Mouse (Mus musculus) 416B (cell line): ENCODE data around the gene Slc11a2.
"Not testable (repeated sequence)": the region's sequence is repeated elsewhere in the genome, so short reads cannot be mapped to it uniquely, and the experiment has no call there.

Experiments used
- DNase-seq: peaks from one replicate; pipeline ENCODE4 v3.0.0; 2011; ENCODE audit warnings: low read depth

The Slc11a2 gene

GRCm38 (mm10) chr15:100433234-100433633, 8.4 kb upstream of the Slc11a2 start:
- DNase-seq: no peak

DNA sequence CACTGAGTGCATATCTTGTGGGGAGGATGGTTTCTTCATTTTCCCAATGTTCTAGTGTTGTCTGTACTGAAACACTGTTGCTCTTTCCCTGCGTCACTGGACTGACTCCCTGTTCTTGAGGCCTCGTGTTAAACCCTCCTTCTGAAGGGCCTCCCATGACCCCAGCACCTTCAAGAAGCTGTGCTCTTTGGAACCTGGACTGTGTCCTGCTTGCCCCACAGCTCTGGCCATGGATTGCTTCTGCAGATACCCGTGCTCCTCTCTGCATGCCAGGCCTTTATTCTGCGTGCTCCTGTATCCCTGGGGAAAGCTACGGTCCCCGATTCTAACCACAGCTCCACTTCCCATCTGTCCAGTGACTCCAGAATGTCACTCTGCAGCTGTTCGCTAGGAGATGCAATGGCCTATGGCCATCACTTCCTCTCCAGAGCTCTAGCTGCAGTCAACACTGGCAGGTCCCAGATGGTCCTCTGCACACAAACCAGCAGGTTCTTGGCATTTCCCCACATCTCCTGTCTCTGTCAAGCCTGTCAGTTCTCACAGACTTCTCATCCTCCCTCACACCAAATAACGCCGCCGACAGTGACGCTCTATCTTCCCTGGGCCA, 5.2 kb upstream of the Slc11a2 start:
- no peak for DNase-seq

GRCm38 (mm10) chr15:100428296-100428905, 3.5 kb upstream of the Slc11a2 start:
- no peak for DNase-seq

DNA sequence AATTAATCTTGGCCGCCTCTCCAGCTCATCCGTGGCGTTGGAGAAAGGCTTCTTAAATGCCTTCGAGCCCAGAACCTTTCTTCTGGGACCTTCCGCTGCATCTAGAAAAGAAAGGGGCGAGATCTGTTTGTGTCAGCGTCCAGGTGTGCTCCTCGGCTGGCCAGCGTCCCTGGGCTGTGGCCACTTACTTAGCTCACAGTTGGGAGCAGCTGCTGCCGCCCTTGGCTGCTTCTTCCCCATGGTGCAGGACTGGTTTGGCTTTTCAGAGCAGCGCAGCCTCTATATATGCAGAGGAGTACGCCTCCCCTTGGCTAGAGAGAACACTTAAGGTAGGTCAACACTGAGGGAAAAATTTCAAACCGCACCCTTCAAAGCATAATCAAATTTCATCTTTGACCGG, 956 bp downstream of the Slc11a2 start:
- no peak for DNase-seq

GRCm38 (mm10) chr15:100422899-100423860, 1.7 kb downstream of the Slc11a2 start:
- DNase-seq: peak; percentile 93

DNA sequence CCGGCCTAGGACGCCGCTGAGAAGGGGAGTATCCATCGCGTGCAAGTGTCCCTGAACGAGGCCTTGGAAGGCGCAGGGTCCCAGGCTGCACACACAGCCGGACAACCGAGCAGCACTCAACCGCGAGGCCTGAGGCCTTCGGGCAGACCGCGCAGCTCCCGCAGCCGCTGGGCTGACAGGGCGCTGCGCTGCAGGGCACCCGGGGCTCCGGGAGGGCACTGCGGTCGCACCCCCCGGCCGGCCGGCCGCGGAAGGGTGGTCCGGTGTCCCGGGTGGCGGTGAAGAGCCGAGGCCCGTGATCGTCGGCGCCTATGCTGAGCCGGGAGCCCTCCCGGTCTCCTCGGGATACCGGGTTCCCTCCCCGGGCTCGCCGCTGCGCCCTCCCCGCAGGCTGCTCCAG, 2.4 kb downstream of the Slc11a2 start:
- no peak for DNase-seq

DNA sequence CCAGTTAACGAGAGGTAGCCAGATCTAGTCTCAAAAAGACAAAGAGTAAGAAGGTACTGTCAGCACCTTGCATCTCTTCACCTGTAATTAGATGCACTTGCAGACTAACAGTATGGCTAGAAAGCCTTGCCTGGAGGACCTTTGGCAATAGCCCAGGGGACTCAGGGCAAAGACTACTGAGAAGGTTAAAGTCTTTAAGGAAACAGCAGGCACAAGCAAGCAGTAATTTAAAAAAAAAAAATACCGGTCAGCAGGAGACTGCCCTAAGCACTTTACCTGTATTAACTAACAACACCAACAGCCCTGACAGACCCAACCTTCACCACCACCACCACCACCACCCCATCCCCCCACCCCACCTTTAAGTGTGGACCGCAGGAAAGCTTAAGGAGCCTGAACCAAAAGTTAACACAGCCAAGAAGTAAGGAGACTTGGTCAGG, 3.1 kb downstream of the Slc11a2 start, which contains the start of gene Gm5475:
Gene Gm5475, plus strand, starts transcription at position 390 of the 440 bp plus-strand sequence.
- not testable (repeated sequence) for DNase-seq

DNA sequence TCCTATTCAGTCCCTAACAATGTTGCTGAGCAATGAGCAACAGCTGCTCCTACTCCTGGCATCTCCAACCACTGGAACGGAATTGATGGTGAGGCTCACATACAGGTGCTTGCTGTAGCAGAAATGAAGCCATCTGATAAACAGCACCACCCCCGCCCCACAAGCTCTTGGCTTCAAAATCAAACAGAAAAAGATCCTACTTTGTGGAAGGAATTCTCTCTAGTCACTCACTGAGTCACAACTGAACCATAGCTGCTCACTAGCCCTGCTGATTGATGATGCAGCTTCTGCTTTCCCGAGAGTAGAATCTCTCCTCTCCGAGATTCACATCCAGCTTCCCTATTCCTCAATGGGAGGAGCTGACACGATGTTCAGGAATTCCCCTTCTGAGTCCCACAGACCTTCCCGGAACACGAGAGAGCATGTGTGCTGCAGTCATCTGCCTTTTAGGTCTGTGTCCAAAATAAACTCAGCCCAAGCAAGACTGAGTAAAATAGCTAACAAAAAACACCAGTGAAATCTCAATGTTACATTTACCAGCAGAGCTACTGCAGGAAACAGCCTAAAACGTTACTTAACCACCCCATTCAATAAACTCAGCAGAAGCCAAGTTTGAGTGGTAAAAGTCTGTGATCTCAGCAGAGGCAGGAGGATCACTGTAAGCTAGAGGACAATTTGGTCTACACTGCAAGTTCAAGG, 3.7 kb downstream of the Slc11a2 start:
- DNase-seq: no peak

DNA sequence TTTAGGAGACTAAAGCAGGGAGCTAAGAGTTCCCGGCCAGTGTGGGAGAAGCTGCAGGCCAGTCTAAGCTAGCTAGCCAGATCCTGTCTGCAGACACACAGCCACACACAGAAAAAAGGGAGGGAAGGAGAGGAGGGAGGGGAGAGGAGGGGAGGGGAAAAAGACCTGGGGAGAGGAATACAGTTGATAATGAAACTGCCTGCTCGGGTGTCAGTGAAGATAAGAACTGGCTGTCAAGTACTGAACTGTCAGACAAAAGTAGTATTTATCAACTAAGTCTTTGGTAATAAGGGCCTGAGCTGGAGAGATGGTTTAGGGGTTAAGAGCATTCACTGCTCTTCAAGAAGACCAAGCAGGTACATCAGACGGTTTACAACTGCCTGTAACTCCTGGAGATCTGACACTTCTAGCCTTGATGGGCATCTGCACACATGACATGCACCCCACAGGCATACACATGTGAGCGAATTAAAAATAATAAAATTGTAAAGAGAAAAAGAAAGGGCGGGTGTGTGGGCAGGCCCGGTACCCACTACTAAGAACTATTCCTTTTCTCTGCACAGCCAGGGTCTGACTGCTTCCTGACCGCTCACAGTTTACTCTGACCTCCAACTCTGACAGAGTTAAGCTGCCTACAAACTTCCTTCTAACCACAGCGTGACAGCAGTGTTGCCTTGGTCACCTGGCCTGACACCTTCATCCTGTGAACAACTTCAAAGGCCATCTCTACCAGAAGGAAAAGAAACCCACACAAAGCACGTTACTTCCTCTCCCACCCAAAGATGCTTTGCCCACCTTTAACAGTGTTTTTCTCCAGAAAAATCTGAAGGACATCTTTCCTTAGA, 4.7 kb downstream of the Slc11a2 start:
- peak; percentile 71 for DNase-seq

- DNase-seq: no peak
Measured at GRCm38 (mm10) chr15:100419311-100419710, 5.6 kb downstream of the Slc11a2 start.

- no peak for DNase-seq
Measured at GRCm38 (mm10) chr15:100417854-100418450, 6.9 kb downstream of the Slc11a2 start.

GRCm38 (mm10) chr15:100415684-100416083, 9.2 kb downstream of the Slc11a2 start:
- no peak for DNase-seq

DNA sequence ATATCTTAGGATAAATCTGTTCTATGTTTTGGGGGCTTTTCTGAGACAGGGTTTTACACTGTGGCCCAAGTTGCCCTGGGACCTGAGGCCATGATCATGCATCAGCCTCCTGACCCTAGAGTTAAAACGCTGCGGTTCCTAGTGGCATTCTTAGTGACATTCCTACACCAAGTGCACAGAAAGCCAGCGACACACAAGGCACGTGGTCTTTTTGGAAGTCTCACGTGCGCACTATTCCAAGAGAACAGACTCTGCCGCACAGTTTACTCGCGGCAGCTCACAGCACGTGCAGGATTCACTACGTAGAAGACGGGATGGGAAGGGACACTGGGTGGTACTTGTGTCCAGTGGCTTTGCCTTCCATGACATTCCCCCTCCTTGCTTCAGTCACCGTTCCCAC, 9.9 kb downstream of the Slc11a2 start:
- no peak for DNase-seq

GRCm38 (mm10) chr15:100414011-100414410, 10.9 kb downstream of the Slc11a2 start:
- peak; percentile 42 for DNase-seq

DNA sequence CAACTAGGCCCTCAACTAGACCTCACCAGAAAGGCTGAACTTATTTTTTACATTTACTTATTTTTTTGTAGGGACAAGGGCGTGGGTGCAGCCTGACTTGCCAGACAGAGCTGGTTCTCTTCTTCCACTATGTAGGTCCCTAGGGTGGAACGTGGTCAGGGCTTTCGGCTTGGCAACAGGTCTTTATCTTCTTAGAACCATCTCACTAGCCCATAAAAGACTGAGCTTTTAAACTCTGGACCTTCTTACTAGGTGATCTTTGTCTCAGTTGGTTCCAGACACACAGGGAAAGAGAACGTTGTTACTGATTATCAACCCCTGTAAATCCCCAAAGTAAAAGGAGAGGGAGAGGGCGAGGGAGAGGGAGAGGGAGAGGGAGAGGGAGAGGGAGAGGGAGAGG, 11.6 kb downstream of the Slc11a2 start:
- no peak for DNase-seq

DNA sequence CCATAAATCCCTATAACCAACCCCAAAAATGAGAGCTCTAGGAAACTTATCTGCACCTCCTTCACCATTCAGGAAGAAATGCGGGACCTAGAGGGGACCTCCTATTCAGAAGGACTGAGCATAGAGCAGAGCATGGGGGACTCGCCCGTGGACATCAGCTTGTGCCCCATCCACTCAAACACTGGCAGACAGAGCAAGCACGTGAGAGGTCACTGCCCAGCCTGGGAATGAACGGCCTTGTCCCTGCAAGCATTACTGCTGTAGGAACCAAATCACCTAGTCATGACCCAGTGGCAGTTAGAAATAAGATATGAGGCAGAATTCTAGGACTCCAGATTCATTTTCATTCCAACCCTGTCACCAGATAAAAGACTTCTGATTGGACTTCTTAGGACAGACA, 13.1 kb downstream of the Slc11a2 start:
- DNase-seq: no peak

- peak; percentile 93 for DNase-seq
Measured at GRCm38 (mm10) chr15:100410918-100411672, 13.8 kb downstream of the Slc11a2 start.

DNA sequence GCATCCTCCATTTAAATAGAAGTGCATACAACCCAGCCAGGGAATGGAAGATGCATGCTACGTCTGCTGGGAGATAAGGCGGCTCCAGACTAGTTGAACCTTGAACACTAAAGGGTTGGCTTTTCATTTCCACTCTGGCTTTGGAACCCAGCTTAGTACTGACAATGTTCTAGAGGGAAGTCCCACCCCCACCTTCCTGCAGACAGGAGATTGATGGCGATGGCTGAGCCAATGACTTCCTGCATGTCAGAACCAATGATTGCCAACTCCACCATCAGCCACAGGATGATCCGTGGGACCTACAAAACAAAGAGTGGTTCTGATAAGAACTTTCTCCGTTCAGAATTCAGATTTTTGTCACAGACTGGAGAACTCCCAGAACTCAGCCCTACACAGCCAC, 18.8 kb downstream of the Slc11a2 start:
- no peak for DNase-seq

DNA sequence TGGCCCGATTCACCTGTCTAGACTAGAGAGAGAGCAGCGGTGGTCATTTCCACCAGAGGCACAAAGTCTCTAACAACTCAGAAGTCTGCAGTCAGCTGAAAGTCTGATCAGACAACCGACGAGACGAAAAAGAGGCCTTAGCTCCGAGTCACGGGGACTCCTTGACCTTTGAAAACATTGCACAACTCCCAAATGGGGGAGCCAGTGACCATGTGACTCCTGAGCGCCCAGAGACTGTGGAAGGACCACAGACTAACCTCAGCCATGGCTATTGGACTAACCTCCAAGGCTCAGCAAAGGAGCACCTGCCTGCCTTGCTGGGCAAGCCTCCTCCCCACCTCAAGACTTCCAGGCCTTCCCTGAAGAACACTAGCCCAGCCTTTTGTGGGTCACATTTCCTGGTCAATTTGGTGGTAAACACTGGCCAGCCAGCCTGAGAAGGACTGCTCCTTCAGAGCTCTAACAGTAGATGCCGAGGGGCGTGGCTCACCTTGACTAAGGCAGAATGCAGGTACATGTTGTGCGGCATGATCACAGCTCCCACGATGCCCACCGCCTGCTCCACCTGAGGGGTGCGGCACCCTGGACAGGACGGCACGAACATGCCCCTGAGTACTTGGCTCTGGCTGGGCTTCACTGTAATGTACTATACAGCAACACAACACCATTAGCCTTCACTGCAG, 21.4 kb downstream of the Slc11a2 start:
- no peak for DNase-seq
